8 mouse cellular contexts compared by ENCODE assay signal in the genomic region with DNA sequence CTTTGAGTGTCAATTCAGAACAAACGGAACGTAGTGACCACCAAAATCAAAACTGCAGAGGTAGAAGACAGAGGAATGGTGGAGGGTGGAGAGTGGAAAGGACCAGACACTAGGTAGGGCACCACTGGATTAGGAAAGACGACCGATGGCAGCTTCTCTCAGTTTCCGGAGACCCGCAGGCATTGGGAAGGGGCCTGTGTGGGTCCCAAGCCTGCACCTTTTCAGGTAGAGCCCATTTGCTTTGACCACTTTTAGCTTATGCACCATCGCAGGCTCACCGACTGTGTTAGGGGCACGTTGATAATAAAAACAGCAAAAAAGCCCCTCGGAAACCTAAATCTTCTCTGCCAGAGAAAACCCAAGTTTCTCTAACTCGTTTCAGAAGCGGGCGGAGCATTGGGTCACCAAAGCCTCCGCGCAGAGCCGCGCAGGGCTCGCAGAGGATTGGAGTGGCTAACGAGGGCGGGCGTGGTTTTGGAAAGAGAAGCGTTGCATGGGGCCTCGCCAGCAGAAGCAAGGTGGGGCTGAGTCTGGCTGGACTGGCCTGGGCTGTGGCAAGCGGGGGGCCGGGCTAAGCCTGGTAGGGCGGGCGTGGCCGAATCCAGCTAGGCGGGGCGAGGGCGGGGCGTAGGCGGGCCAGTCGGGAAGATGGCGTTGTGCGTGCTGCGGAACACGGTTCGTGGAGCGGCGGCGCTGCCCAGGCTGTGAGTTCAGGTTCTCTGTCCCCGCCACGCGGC. TPM values are rescaled to one million over a fixed set of nuclear protein-coding genes. Genes with fewer than 3 reads are reported as not detected.
DNase-seq lines count a peak whose midpoint lies in the region; ATAC-seq and TF ChIP-seq lines count a peak whose summit lies in the region.

A gene (plus strand): TSS at position 627 of the 737 bp plus-strand sequence.

- peak within 1 kb of the TSS; percentile 54 for H3K9ac ChIP-seq in embryonic facial prominence, embryonic 15.5 days
- H3K9ac ChIP-seq in kidney, embryonic 14.5 days (ENCODE audit: low read depth, low read length): peak within 1 kb of the TSS; percentile 74
- H3K9ac ChIP-seq in limb, embryonic 15.5 days: peak within 1 kb of the TSS; percentile 69

- peak; percentile 97 for ATAC-seq in embryonic facial prominence, embryonic 15.5 days (ENCODE audit: insufficient number of reproducible peaks, low FRiP score, low TSS enrichment, low read depth)
- peak; percentile 100 for ATAC-seq in kidney, embryonic 14.5 days (ENCODE audit: low FRiP score, low TSS enrichment)
- peak; percentile 98 for ATAC-seq in limb, embryonic 15.5 days (ENCODE audit: insufficient number of reproducible peaks, low FRiP score, low TSS enrichment, low read depth)

- no peaks in the 10 kb centered on the region for H3K36me3 ChIP-seq in embryonic facial prominence, embryonic 15.5 days
- no peaks in the 10 kb centered on the region for H3K36me3 ChIP-seq in kidney, embryonic 14.5 days (ENCODE audit: control insufficient read depth, insufficient read depth, low read length)
- no peaks in the 10 kb centered on the region for H3K36me3 ChIP-seq in limb, embryonic 15.5 days

- TF ChIP-seq POLR2A in bone marrow, adult 2 months (IDR thresholded peaks at IDR 0.05; ENCODE audit: borderline replicate concordance, control insufficient read depth, low read depth, low read length): peak; percentile 69; the same call in 1 of the 2 replicates

- no peak for TF ChIP-seq CTCF in bone marrow, adult 2 months (IDR thresholded peaks at IDR 0.05; ENCODE audit: control insufficient read depth, insufficient read depth, low read length)

- H3K27ac ChIP-seq in bone marrow, adult 2 months (ENCODE audit: control insufficient read depth, insufficient read depth, low read depth, low read length, poor library complexity): peak within 1 kb of the TSS; percentile 81
- peak within 1 kb of the TSS; percentile 63 for H3K27ac ChIP-seq in embryonic facial prominence, embryonic 15.5 days (replicated peaks)
- no peak within 1 kb of the TSS for H3K27ac ChIP-seq in kidney, embryonic 14.5 days (ENCODE audit: low read depth, low read length)
- peak within 1 kb of the TSS; percentile 73 for H3K27ac ChIP-seq in limb, embryonic 15.5 days

- H3K27me3 ChIP-seq in embryonic facial prominence, embryonic 15.5 days: no peaks in the 10 kb centered on the region
- H3K27me3 ChIP-seq in kidney, embryonic 14.5 days (ENCODE audit: control insufficient read depth, insufficient read depth, low read length): no peaks in the 10 kb centered on the region
- peaks cover 13% of the 10 kb centered on the region; the same call in 1 of the 2 replicates for H3K27me3 ChIP-seq in limb, embryonic 15.5 days

- WGBS in bone marrow, adult 2 months: 5% methylated on average over 45 of the region's 45 CpGs
- WGBS in embryonic facial prominence, embryonic 15.5 days: 3% methylated on average over 45 of the region's 45 CpGs
- 2% methylated on average over 45 of the region's 45 CpGs for WGBS in kidney, embryonic 14.5 days
- WGBS in limb, embryonic 15.5 days: 2% methylated on average over 42 of the region's 45 CpGs

- peak; percentile 96 for DNase-seq in 416B (ENCODE audit: low read depth)
- DNase-seq in heart, adult 8-10 months (ENCODE audit: low spot score): peak; percentile 96
- peak; percentile 93 for DNase-seq in monocyte, adult 2 months (ENCODE audit: low read depth in 1 of 2, low spot score in 2 of 2)
- DNase-seq in spleen, postnatal 36 days (ENCODE audit: low spot score in 2 of 2): peak; percentile 92

- H3K9me3 ChIP-seq in embryonic facial prominence, embryonic 15.5 days (replicated peaks): no peaks in the 10 kb centered on the region
- no peaks in the 10 kb centered on the region for H3K9me3 ChIP-seq in kidney, embryonic 14.5 days (ENCODE audit: control insufficient read depth, low read length)
- H3K9me3 ChIP-seq in limb, embryonic 15.5 days: no peaks in the 10 kb centered on the region

- H3K4me3 ChIP-seq in bone marrow, adult 2 months (replicated peaks; ENCODE audit: control insufficient read depth, low read depth, low read length): peak within 1 kb of the TSS; percentile 98
- peak within 1 kb of the TSS; percentile 70 for H3K4me3 ChIP-seq in embryonic facial prominence, embryonic 15.5 days (replicated peaks)
- H3K4me3 ChIP-seq in kidney, embryonic 14.5 days (ENCODE audit: low read length): peak within 1 kb of the TSS; percentile 74
- peak within 1 kb of the TSS; percentile 72 for H3K4me3 ChIP-seq in limb, embryonic 15.5 days

- H3K4me1 ChIP-seq in bone marrow, adult 2 months (ENCODE audit: control insufficient read depth, insufficient read depth, low read length): no peaks in the 10 kb centered on the region; the same call in 1 of the 2 replicates
- 0 out of 2 replicates have a peak, but pooled peaks cover 6% of the 10 kb centered on the region for H3K4me1 ChIP-seq in embryonic facial prominence, embryonic 15.5 days
- H3K4me1 ChIP-seq in kidney, embryonic 14.5 days (ENCODE audit: control insufficient read depth, insufficient read depth, low read length): no peaks in the 10 kb centered on the region
- peaks cover 9% of the 10 kb centered on the region for H3K4me1 ChIP-seq in limb, embryonic 15.5 days

- peak within 1 kb of the TSS; percentile 75 for H3K4me2 ChIP-seq in embryonic facial prominence, embryonic 15.5 days (replicated peaks)
- peak within 1 kb of the TSS; percentile 70 for H3K4me2 ChIP-seq in kidney, embryonic 14.5 days (replicated peaks; ENCODE audit: low read depth, low read length)
- peak within 1 kb of the TSS; percentile 75 for H3K4me2 ChIP-seq in limb, embryonic 15.5 days

RNA-seq across cellular contexts. Expression of the gene that starts here (rescaled TPM):
- polyA plus RNA-seq in bone marrow, adult 2 months (2011; ENCODE audit: insufficient read depth, insufficient read length, low replicate concordance, missing spikeins): 5.4 and 12.2 TPM in 2 replicates
- 21.4 and 24.0 TPM in 2 replicates for polyA plus RNA-seq in embryonic facial prominence, embryonic 15.5 days (2015; fragmentation: Nextera tagmentation; extraction: Ambion mirVana)
- total RNA-seq in heart, adult 8-10 months (2022): 100 to 1,000 TPM; 129 to 140 (median 133) TPM
- 29.0 and 30.3 TPM in 2 replicates for polyA plus RNA-seq in kidney, embryonic 14.5 days (2014; fragmentation: Nextera tagmentation; extraction: Ambion mirVana)
- polyA plus RNA-seq in limb, embryonic 15.5 days (2015; fragmentation: Nextera tagmentation; extraction: Ambion mirVana): 19.0 and 25.6 TPM in 2 replicates
